Mouse (Mus musculus) myocyte (in vitro differentiated cells): ENCODE measurements around the gene Rpl10a. TPM values are rescaled to one million over a fixed set of nuclear protein-coding genes. Genes with fewer than 3 reads are reported as not detected.

ENCODE experiments used
- H3K27me3 ChIP-seq: one replicate; pipeline ENCODE4 v1.6.1; 2011; ENCODE audit not compliant: control insufficient read depth, insufficient read depth, insufficient read length
- H3K36me3 ChIP-seq: one replicate; pipeline ENCODE4 v1.6.1; 2011; ENCODE audit not compliant: control insufficient read depth, insufficient read depth
- H3K4me2 ChIP-seq: one replicate; pipeline ENCODE4 v1.6.1; 2011; ENCODE audit warnings: low read depth, control low read depth
- H3K4me3 ChIP-seq: one replicate; pipeline ENCODE4 v1.5.1; 2011; ENCODE audit warnings: mild to moderate bottlenecking, control low read depth, moderate library complexity
- H3K79me2 ChIP-seq: one replicate; pipeline ENCODE4 v1.6.1; 2011; ENCODE audit not compliant: control insufficient read depth, insufficient read depth
- H3ac ChIP-seq: one replicate; pipeline ENCODE4 v1.6.1; 2011; ENCODE audit not compliant: control insufficient read depth, insufficient read length
- CEBPB ChIP-seq: IDR thresholded peaks from 2 replicates; pipeline ENCODE4 v1.6.1; 2011; ENCODE audit warnings: mild to moderate bottlenecking, moderate library complexity; ENCODE audit not compliant: poor library complexity, insufficient read depth, severe bottlenecking
- E2F4 ChIP-seq: IDR thresholded peaks from one replicate; pipeline ENCODE4 v1.6.1; 2011; ENCODE audit warnings: mild to moderate bottlenecking, control low read depth, moderate library complexity; ENCODE audit not compliant: insufficient read depth
- MAX ChIP-seq: IDR thresholded peaks from one replicate; pipeline ENCODE4 v1.6.1; 2011; ENCODE audit warnings: low read depth, mild to moderate bottlenecking, control low read depth
- MYOD1 ChIP-seq, 3 experiments: IDR thresholded peaks; one replicate each; pipeline ENCODE4 v1.6.1; 2011; ENCODE audit warnings: control low read depth in 2 of 3, low read depth in 2 of 3, mild to moderate bottlenecking in 2 of 3, moderate library complexity in 1 of 3; ENCODE audit not compliant: insufficient read length in 2 of 3, control insufficient read depth in 1 of 3
- MYOG ChIP-seq, 3 experiments: IDR thresholded peaks; one replicate each; pipeline ENCODE4 v1.6.1; 2011; ENCODE audit warnings: control low read depth in 2 of 3, low read depth in 2 of 3, mild to moderate bottlenecking in 2 of 3; ENCODE audit not compliant: insufficient read length in 2 of 3, control insufficient read depth in 1 of 3, insufficient read depth in 1 of 3
- POLR2A ChIP-seq: IDR thresholded peaks from one replicate; pipeline ENCODE4 v1.6.1; 2011; ENCODE audit warnings: low read depth, mild to moderate bottlenecking, control low read depth, moderate library complexity; ENCODE audit not compliant: insufficient read length
- POLR2AphosphoS2 ChIP-seq: IDR thresholded peaks from one replicate; pipeline ENCODE4 v1.6.1; 2011; ENCODE audit warnings: low read depth, control low read depth; ENCODE audit not compliant: insufficient read length
- REST ChIP-seq: IDR thresholded peaks from one replicate; pipeline ENCODE4 v1.6.1; 2011; ENCODE audit warnings: mild to moderate bottlenecking, control low read depth, moderate library complexity; ENCODE audit not compliant: insufficient read depth, insufficient read length
- SRF ChIP-seq: IDR thresholded peaks from one replicate; pipeline ENCODE4 v1.6.1; 2011; ENCODE audit warnings: low read depth; ENCODE audit not compliant: control insufficient read depth, insufficient read length
- TCF12 ChIP-seq: IDR thresholded peaks from one replicate; pipeline ENCODE4 v1.6.1; 2011; ENCODE audit warnings: mild to moderate bottlenecking, control low read depth; ENCODE audit not compliant: poor library complexity, insufficient read depth, severe bottlenecking
- TCF3 ChIP-seq: IDR thresholded peaks from one replicate; pipeline ENCODE4 v1.6.1; 2011; ENCODE audit warnings: low read depth, control low read depth; ENCODE audit not compliant: insufficient read length
- USF1 ChIP-seq: IDR thresholded peaks from one replicate; pipeline ENCODE4 v1.6.1; 2011; ENCODE audit warnings: low read depth, mild to moderate bottlenecking, control low read depth, moderate library complexity
- polyA plus RNA-seq: library from polyadenylated mRNA; unstranded; fragments of >200 nt; fragmentation: generic; extraction: Trizol; gene quantifications from one replicate; pipeline ENCODE4 v1.2.1, GENCODE M21; 2012; ENCODE audit warnings: missing spikeins

The Rpl10a gene
- polyA plus RNA-seq, 1 experiment: 2,984 TPM

DNA sequence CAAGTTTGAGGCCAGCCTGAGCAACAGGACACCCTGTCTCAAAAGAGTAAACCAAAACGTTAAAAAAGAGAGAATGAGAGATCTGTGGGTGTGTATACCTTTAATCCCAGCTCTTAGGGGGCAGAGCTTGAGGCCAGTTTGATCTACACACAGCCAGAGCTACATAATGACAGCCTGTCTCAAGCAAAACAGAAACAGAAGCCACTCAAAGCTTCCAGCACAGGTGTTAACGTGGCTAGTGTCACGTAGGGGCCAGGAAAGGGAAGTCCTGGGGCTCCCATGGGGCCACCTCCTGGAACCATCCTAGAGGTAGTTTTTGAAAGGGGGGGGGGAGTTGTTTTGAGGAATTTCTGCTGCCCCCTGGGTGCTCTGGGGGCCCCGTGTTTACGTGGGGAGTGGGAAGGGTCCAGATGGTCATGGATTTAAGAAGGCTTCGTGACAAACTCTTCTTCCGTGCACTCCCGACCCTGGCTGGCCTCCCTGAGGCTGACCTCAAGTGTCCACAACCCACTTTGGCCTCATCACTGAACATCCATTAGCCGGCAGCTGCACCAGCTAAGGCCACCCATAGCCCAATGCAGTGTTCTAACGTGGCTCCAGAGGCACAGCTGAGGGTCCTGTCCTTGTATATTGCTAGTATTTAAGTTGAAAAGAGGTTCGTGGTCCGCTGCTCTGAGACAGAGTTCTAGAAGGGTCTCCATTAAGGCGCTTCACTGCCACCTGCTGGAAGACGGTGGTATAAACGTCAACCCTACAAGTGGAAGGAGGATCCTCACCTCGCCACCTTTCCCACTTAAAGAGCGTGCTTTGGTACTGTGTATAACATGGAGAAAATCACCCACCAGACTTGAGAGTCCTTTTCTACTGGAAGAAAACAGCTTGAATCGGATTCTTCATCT lies 19.7 kb upstream of the Rpl10a start:
- Histone ChIP-seq H3K36me3 (no peaks in the 10 kb centered on the region), H3K4me2 (peak overlapping the region; percentile 75), H3K79me2 (no peaks in the 10 kb centered on the region), H3K27me3 (no peaks in the 10 kb centered on the region), H3ac (no peak overlapping the region), H3K4me3 (no peak overlapping the region)
- no peak for TF ChIP-seq CEBPB
- no peak for TF ChIP-seq POLR2AphosphoS2
- no peak for TF ChIP-seq TCF3
- no peak for TF ChIP-seq POLR2A
- no peak for TF ChIP-seq MYOG (IDR thresholded peaks at IDR 0.05; ENCODE audit: control insufficient read depth in 1 of 3, insufficient read depth in 1 of 3, insufficient read length in 2 of 3, low read depth in 2 of 3)
- TF ChIP-seq MAX: no peak
- no peak for TF ChIP-seq USF1

DNA sequence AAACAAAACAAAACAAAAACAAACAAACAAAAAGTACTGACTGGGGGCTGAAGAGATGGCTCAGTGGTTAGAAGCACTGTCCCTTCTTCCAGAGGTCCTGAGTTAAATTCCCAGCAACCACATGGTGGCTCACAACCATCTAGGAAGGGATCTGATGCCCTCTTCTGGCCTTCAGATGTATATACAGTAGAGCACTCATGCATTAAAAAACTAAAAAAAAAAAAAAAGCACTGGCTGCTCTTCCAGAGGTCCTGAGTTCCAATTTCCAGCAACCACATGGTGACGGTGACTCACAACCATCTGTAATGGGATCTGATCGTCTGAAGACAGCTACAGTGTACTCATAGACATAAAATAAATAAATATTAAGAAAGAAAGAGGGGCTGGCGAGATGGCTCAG lies 17.4 kb upstream of the Rpl10a start:
- H3K36me3 ChIP-seq: no peaks in the 10 kb centered on the region
- H3K4me2 ChIP-seq: no peak overlapping the region
- H3K4me3 ChIP-seq: no peak overlapping the region
- H3K27me3 ChIP-seq: no peaks in the 10 kb centered on the region
- no peak overlapping the region for H3ac ChIP-seq
- H3K79me2 ChIP-seq: peaks cover 15% of the 10 kb centered on the region
- TF ChIP-seq POLR2AphosphoS2: no peak
- TF ChIP-seq TCF3: no peak
- TF ChIP-seq TCF12: no peak
- no peak for TF ChIP-seq CEBPB
- TF ChIP-seq REST: no peak
- no peak for TF ChIP-seq POLR2A
- no peak for TF ChIP-seq MAX
- no peak for TF ChIP-seq MYOG (IDR thresholded peaks at IDR 0.05; ENCODE audit: control insufficient read depth in 1 of 3, insufficient read depth in 1 of 3, insufficient read length in 2 of 3, low read depth in 2 of 3)
- TF ChIP-seq USF1: no peak
- TF ChIP-seq E2F4: no peak
- TF ChIP-seq MYOD1 (IDR thresholded peaks at IDR 0.05; ENCODE audit: control insufficient read depth in 1 of 3, insufficient read length in 2 of 3, low read depth in 2 of 3): no peak
- no peak for TF ChIP-seq SRF

DNA sequence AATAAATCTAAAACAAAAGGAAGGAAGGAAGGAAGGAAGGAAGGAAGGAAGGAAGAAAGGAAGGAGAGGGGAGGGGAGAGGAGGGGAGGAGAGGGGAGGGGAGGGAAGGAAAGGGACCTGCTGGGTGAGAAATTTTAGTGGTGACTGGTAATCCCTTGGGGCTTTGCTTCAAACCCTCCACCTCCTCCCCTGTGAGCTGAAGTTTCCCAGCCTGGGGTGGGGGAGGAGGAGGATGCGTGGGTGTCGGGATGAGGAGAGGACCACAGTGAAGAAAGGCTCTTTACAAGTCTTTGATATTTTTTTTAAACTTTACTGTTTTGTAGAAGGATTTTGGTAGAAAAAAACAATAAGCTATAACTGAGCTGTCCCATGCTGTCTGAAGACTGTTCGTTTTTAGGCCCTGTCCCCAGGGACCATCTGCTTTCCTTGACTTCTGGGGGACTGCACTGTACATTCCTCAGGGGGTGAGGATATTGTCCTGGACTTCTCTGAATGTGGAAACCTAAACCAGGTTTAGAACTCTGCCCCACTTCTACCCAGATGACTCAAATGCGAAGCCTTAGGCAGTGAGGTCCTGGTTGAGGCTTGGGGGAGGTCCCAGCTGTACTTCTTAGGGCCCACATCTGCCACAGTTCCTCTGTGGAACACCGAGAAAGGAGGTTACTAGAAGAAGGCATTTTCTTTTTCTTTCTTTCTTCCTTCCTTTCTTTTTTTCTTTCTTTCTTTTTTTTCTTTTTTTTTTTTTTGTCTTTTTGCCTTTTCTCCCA lies 16.7 kb upstream of the Rpl10a start:
- TF ChIP-seq MYOD1 (IDR thresholded peaks at IDR 0.05; ENCODE audit: control insufficient read depth in 1 of 3, insufficient read length in 2 of 3, low read depth in 2 of 3) (no peak), REST (no peak)
- Histone ChIP-seq H3K79me2 (peaks cover 15% of the 10 kb centered on the region), H3K4me2 (peak overlapping the region; percentile 77), H3K27me3 (no peaks in the 10 kb centered on the region), H3ac (no peak overlapping the region), H3K36me3 (no peaks in the 10 kb centered on the region), H3K4me3 (no peak overlapping the region)

DNA sequence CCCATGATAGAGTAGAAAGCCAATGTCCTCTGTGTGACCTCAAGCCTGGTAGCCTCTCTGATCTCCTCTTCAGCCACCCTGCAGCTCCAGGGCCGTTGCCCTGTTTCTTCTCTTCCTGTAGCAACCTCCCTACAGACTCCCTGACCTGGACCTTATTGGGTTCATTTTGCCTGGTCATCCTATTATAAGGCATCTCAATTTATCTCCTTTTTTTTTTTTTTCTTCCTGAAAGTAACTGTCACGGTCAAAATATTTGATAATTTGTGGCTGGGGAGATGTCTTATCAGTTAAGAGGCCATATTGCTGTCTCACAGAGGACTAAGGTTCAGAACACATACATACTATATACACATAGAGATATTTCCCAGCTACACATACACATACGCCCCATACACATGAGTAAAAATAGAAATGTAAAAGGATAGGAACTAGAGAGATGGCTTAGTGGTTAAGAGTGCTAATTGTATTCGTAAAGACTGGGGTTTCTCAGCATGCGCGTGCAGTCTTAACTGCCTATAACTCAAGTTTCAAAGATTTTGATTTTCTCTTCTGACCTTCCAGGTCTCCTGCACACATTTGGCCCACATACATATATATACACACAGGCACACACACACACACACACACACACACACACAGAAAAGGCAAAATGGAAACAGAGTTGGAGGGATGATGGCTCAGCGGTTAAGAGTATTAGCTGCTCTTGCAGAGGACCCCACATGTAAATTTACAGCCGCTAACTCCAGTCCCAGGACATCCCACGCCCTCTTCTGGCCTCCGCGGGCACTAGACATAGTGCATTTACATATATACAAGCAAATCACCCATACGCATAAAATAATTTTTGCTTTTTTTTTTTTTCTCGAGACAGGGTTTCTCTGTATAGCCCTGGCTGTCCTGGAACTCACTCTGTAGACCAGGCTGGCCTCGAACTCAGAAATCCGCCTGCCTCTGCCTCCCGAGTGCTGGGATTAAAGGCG lies 15.7 kb upstream of the Rpl10a start:
- H3K27me3 ChIP-seq: no peaks in the 10 kb centered on the region
- TF ChIP-seq SRF (no peak), POLR2AphosphoS2 (no peak), TCF12 (no peak), CEBPB (no peak), TCF3 (no peak), MYOD1 (IDR thresholded peaks at IDR 0.05; ENCODE audit: control insufficient read depth in 1 of 3, insufficient read length in 2 of 3, low read depth in 2 of 3) (no peak)
- H3ac ChIP-seq: peak overlapping the region; percentile 62
- H3K4me2 ChIP-seq: peak overlapping the region; percentile 77
- H3K4me3 ChIP-seq: peak overlapping the region; percentile 38
- peaks cover 15% of the 10 kb centered on the region for H3K79me2 ChIP-seq
- no peaks in the 10 kb centered on the region for H3K36me3 ChIP-seq
